Mouse (Mus musculus): ENCODE data around the gene Vash1.

DNA sequence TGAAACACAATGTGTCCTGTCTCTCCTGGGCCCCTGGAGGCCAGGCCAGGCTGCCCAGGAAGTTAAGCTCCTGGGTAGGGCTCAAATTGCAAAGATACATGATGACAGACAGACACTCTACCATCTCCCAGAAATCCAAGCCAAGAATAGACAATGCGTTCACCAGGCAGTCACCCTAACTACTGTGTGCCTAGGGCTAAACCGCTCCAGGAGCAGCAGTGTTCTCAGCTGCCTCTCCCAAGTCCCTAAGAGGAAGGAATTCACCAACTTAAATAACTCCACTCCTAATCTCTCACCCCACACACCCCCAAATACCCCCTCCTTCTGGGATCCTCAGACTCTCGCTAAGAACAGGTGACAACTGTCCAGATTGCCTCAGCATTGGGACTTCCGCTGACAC is 6.4 kb upstream of the Vash1 start:
- TF ChIP-seq USF1 (IDR thresholded peaks at IDR 0.05; ENCODE audit: low read depth): no peak
- TF ChIP-seq E2F4 (IDR thresholded peaks at IDR 0.05; ENCODE audit: insufficient read depth): no peak
- no peak for TF ChIP-seq POLR2A (IDR thresholded peaks at IDR 0.05; ENCODE audit: insufficient read length, low read depth)
- no peak for TF ChIP-seq MYOD1 (IDR thresholded peaks at IDR 0.05; ENCODE audit: control insufficient read depth in 1 of 3, insufficient read length in 2 of 3, low read depth in 2 of 3)
- no peak for TF ChIP-seq TCF12 (IDR thresholded peaks at IDR 0.05; ENCODE audit: insufficient read depth, poor library complexity, severe bottlenecking)
- TF ChIP-seq REST (IDR thresholded peaks at IDR 0.05; ENCODE audit: insufficient read depth, insufficient read length): no peak
- TF ChIP-seq MYOG (IDR thresholded peaks at IDR 0.05; ENCODE audit: control insufficient read depth in 1 of 3, insufficient read depth in 1 of 3, insufficient read length in 2 of 3, low read depth in 2 of 3): no peak
- no peak for TF ChIP-seq POLR2AphosphoS2 (IDR thresholded peaks at IDR 0.05; ENCODE audit: insufficient read length, low read depth)
- no peak for TF ChIP-seq SRF (IDR thresholded peaks at IDR 0.05; ENCODE audit: control insufficient read depth, insufficient read length, low read depth)
- no peak for TF ChIP-seq MAX (IDR thresholded peaks at IDR 0.05; ENCODE audit: low read depth)
- no peak for TF ChIP-seq CEBPB (IDR thresholded peaks at IDR 0.05; ENCODE audit: insufficient read depth, poor library complexity, severe bottlenecking)
